Mouse (Mus musculus): ENCODE measurements at regions not wholly inside any gene's neighbourhood (a gene's known extent, or its start where the extent isn't known, plus 50 kb on each side); places are given as distances from the start of the nearest gene placed in this dataset.

DNA sequence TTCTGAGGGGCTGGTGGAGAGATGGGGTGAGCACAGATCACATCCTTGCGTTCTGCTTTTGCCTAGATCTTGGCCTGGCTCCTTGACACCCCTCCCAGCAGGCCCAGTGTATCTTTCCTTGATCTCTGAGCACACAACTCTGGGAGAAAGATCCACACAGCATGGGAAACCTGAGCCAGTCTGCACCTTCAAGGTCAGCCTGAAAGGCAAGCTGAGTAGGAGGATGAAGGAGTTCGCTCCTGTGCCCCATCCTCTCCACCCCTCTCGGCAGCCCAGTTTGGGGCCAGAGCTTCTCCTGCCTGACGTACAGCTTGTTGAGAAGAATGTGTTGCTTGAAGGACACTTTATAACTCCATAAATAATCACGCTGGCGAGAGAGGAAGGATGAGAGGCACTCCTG lies 61.7 kb upstream of the Lrfn2 start:
- no peaks in the 10 kb centered on the region for H3K36me3 ChIP-seq (replicated peaks)
- no peak overlapping the region for H3K4me3 ChIP-seq (ENCODE audit: low read depth, low read length)
- ATAC-seq (ENCODE audit: extremely low read depth, insufficient number of reproducible peaks, low FRiP score, poor library complexity, severe bottlenecking) (no peak), DNase-seq (ENCODE audit: low spot score) (no peak)
- peaks cover 85% of the 10 kb centered on the region for H3K9me3 ChIP-seq (replicated peaks)
- no peaks in the 10 kb centered on the region for H3K4me1 ChIP-seq (ENCODE audit: insufficient read depth, low read depth, low read length)
- no peak for TF ChIP-seq TAL1 (conservative IDR thresholded peaks at IDR 0.05; ENCODE audit: low read depth, low read length)
- no peak for TF ChIP-seq GATA2 (IDR thresholded peaks at IDR 0.05; ENCODE audit: borderline replicate concordance, low read depth, low read length)
- TF ChIP-seq POLR2AphosphoS5 (IDR thresholded peaks at IDR 0.05; ENCODE audit: insufficient replicate concordance, low read depth, low read length): no peak
- TF ChIP-seq CTCF (IDR thresholded peaks at IDR 0.05; ENCODE audit: low read depth, low read length): no peak
- TF ChIP-seq GATA1 (IDR thresholded peaks at IDR 0.05; ENCODE audit: borderline replicate concordance, low read length): no peak
- no peaks in the 10 kb centered on the region for H3K27me3 ChIP-seq (ENCODE audit: insufficient read depth, low read length)

DNA sequence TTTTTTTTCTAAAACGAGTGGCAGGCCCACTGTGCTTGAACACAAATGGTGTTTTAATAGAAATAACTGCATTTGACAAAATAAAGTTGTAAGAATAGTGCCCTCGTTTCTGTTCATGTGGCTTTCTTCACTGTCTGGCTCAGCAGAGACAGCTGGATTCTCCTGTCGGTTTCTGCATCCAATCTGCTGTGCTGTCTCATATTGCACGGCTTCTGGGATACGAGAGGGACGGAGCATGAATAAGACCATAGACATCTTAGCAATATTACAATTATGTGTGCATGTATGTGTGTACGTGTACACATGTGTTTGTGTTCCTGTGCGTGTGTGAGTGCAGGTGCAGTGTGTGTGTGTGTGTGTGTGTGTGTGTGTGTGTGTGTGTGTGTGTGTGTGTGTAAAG lies 54.7 kb upstream of the Lrfn2 start:
- H3K36me3 ChIP-seq (replicated peaks): no peaks in the 10 kb centered on the region
- H3K9me3 ChIP-seq (replicated peaks): peaks cover 92% of the 10 kb centered on the region
- no peak overlapping the region for H3K4me3 ChIP-seq (ENCODE audit: low read depth, low read length)
- no peaks in the 10 kb centered on the region for H3K27me3 ChIP-seq (ENCODE audit: insufficient read depth, low read length)
- H3K4me1 ChIP-seq (ENCODE audit: insufficient read depth, low read depth, low read length): no peaks in the 10 kb centered on the region
- DNase-seq (ENCODE audit: low spot score) (no peak), ATAC-seq (ENCODE audit: extremely low read depth, insufficient number of reproducible peaks, low FRiP score, poor library complexity, severe bottlenecking) (no peak)
- no peak for TF ChIP-seq CTCF (IDR thresholded peaks at IDR 0.05; ENCODE audit: low read depth, low read length)
- no peak for TF ChIP-seq GATA1 (IDR thresholded peaks at IDR 0.05; ENCODE audit: borderline replicate concordance, low read length)
- no peak for TF ChIP-seq TAL1 (conservative IDR thresholded peaks at IDR 0.05; ENCODE audit: low read depth, low read length)
- no peak for TF ChIP-seq POLR2AphosphoS5 (IDR thresholded peaks at IDR 0.05; ENCODE audit: insufficient replicate concordance, low read depth, low read length)
- TF ChIP-seq GATA2 (IDR thresholded peaks at IDR 0.05; ENCODE audit: borderline replicate concordance, low read depth, low read length): no peak

DNA sequence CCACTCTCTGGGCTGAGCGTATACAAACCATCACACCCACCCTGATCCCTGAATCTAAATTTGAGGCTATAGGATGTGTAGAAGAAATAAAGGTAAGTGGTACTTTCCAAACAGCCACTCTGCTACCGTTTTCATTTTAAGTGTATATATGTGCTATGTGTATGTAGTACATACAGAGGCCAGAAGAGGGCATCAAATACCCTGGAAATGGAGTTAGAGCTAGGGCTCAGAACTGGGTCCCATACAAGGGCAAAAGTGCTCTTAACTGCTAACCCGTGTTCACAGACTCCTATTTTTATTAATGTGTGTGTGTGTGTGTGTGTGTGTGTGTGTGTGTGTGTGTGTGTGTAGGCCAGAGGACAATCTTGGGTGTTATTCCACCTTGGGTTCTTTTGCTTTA lies 51.6 kb upstream of the Lrfn2 start:
- TF ChIP-seq TAL1 (conservative IDR thresholded peaks at IDR 0.05; ENCODE audit: low read depth, low read length): no peak
- no peak for TF ChIP-seq GATA1 (IDR thresholded peaks at IDR 0.05; ENCODE audit: borderline replicate concordance, low read length)
- no peak for TF ChIP-seq CTCF (IDR thresholded peaks at IDR 0.05; ENCODE audit: low read depth, low read length)
- no peak for TF ChIP-seq GATA2 (IDR thresholded peaks at IDR 0.05; ENCODE audit: borderline replicate concordance, low read depth, low read length)
- TF ChIP-seq POLR2AphosphoS5 (IDR thresholded peaks at IDR 0.05; ENCODE audit: insufficient replicate concordance, low read depth, low read length): no peak
- peaks cover 88% of the 10 kb centered on the region for H3K9me3 ChIP-seq (replicated peaks)

DNA sequence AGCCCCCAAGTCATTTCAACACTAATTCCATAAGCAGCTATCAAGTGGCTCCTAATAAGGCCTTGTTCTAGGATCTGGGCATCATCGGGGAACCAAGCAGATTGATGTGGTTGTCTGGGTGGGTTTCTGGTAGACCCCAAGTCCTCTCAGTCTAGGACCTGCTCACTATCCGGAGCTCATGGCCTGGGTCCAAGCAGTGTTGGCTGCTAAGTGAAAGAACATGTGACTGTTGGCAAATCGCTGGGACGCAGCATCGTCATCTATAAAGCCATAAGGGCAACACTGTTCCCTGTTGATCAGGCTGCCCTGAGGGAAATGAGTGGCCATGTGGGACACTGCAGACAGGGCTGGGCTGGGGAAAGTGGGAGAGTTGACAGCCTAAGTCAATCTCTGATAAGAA lies 50.2 kb upstream of the Lrfn2 start:
- peaks cover 87% of the 10 kb centered on the region for H3K9me3 ChIP-seq (replicated peaks)
- TF ChIP-seq POLR2AphosphoS5 (IDR thresholded peaks at IDR 0.05; ENCODE audit: insufficient replicate concordance, low read depth, low read length) (no peak), CTCF (IDR thresholded peaks at IDR 0.05; ENCODE audit: low read depth, low read length) (no peak), GATA2 (IDR thresholded peaks at IDR 0.05; ENCODE audit: borderline replicate concordance, low read depth, low read length) (no peak), GATA1 (IDR thresholded peaks at IDR 0.05; ENCODE audit: borderline replicate concordance, low read length) (no peak), TAL1 (conservative IDR thresholded peaks at IDR 0.05; ENCODE audit: low read depth, low read length) (no peak)
- no peaks in the 10 kb centered on the region for H3K4me1 ChIP-seq (ENCODE audit: insufficient read depth, low read depth, low read length)
- H3K4me3 ChIP-seq (ENCODE audit: low read depth, low read length): no peak overlapping the region
- H3K27me3 ChIP-seq (ENCODE audit: insufficient read depth, low read length): no peaks in the 10 kb centered on the region
- ATAC-seq (ENCODE audit: extremely low read depth, insufficient number of reproducible peaks, low FRiP score, poor library complexity, severe bottlenecking) (no peak), DNase-seq (ENCODE audit: low spot score) (no peak)
- no peaks in the 10 kb centered on the region for H3K36me3 ChIP-seq (replicated peaks)

More for the DNA sequence above, 51.6 kb upstream of the Lrfn2 start:
- H3K4me3 ChIP-seq (ENCODE audit: low read depth, low read length): no peak overlapping the region
- no peaks in the 10 kb centered on the region for H3K4me1 ChIP-seq (ENCODE audit: insufficient read depth, low read depth, low read length)
- no peaks in the 10 kb centered on the region for H3K27me3 ChIP-seq (ENCODE audit: insufficient read depth, low read length)
- ATAC-seq (ENCODE audit: extremely low read depth, insufficient number of reproducible peaks, low FRiP score, poor library complexity, severe bottlenecking): no peak
- no peaks in the 10 kb centered on the region for H3K36me3 ChIP-seq (replicated peaks)
- no peak for DNase-seq (ENCODE audit: low spot score)

Measured in G1E (cell line).